Mouse (Mus musculus): Measurements from ENCODE around the gene Car5a.

Gene Car5a

GRCm38 (mm10) chr8:121944831-121945230 lies at the start of gene Car5a:
TSS of gene Car5a (minus strand) at chr8:121944904.
- DNase-seq (ENCODE audit: low spot score), result no peak

GRCm38 (mm10) chr8:121992911-121993310 lies 48.2 kb upstream of the Car5a start:
- DNase-seq (ENCODE audit: low spot score), result no peak

- DNase-seq (ENCODE audit: low spot score), result no peak
Measured at GRCm38 (mm10) chr8:121991611-121992010, 46.9 kb upstream of the Car5a start.

GRCm38 (mm10) chr8:121990506-121991255 lies 46.0 kb upstream of the Car5a start:
- no peak for DNase-seq (ENCODE audit: low spot score)

GRCm38 (mm10) chr8:121987892-121988291 lies 43.2 kb upstream of the Car5a start:
- no peak for DNase-seq (ENCODE audit: low spot score)

GRCm38 (mm10) chr8:121985673-121986072 lies 41.0 kb upstream of the Car5a start:
- DNase-seq (ENCODE audit: low spot score), result no peak

GRCm38 (mm10) chr8:121981520-121981895 lies 36.8 kb upstream of the Car5a start:
- no peak for DNase-seq (ENCODE audit: low spot score)

- DNase-seq (ENCODE audit: low spot score), result no peak
Measured at GRCm38 (mm10) chr8:121980792-121981519, 36.3 kb upstream of the Car5a start.

GRCm38 (mm10) chr8:121978670-121979069 lies 34.0 kb upstream of the Car5a start:
- no peak for DNase-seq (ENCODE audit: low spot score)

- DNase-seq (ENCODE audit: low spot score), result no peak
Measured at GRCm38 (mm10) chr8:121977819-121978590, 33.3 kb upstream of the Car5a start.

GRCm38 (mm10) chr8:121973906-121974305 lies 29.2 kb upstream of the Car5a start:
- DNase-seq (ENCODE audit: low spot score), result no peak

- no peak for DNase-seq (ENCODE audit: low spot score)
Measured at GRCm38 (mm10) chr8:121971488-121972058, 26.9 kb upstream of the Car5a start.

GRCm38 (mm10) chr8:121970225-121970624 lies 25.5 kb upstream of the Car5a start:
- DNase-seq (ENCODE audit: low spot score), result no peak

GRCm38 (mm10) chr8:121968542-121968941 lies 23.8 kb upstream of the Car5a start:
- no peak for DNase-seq (ENCODE audit: low spot score)

GRCm38 (mm10) chr8:121967977-121968376 lies 23.3 kb upstream of the Car5a start:
- DNase-seq (ENCODE audit: low spot score), result no peak

- no peak for DNase-seq (ENCODE audit: low spot score)
Measured at GRCm38 (mm10) chr8:121966714-121967448, 22.2 kb upstream of the Car5a start.

- no peak for DNase-seq (ENCODE audit: low spot score)
Measured at GRCm38 (mm10) chr8:121966110-121966509, 21.4 kb upstream of the Car5a start.

- no peak for DNase-seq (ENCODE audit: low spot score)
Measured at GRCm38 (mm10) chr8:121964716-121965512, 20.2 kb upstream of the Car5a start.

- DNase-seq (ENCODE audit: low spot score), result no peak
Measured at GRCm38 (mm10) chr8:121962892-121963291, 18.2 kb upstream of the Car5a start.

- no peak for DNase-seq (ENCODE audit: low spot score)
Measured at GRCm38 (mm10) chr8:121958395-121958794, 13.7 kb upstream of the Car5a start.

Data from spleen, adult 12 weeks (tissue).